ENCODE assay signal across 11 mouse cellular contexts in genomic region chr1:189798949-189799348, GRCm38 (mm10).
A peak's percentile ranks its signal among the peaks of the same experiment; 100 is the strongest.
DNase-seq lines count a peak whose midpoint lies in the region; ATAC-seq lines count a peak whose summit lies in the region.
"Had no signal": no experiment of that assay in that cellular context is flagged by ENCODE, and none has a peak within 500 bp of the region (broad histone marks: within the 10 kb centered on the region; RNA-seq: fewer than 3 reads in every experiment).

No protein-coding gene starts in this region.

- no peak overlapping the region for H3K9ac ChIP-seq in heart, embryonic 15.5 days
- H3K9ac ChIP-seq: neural tube, embryonic 15.5 days had no signal

- H3K9me3 ChIP-seq in heart, embryonic 15.5 days (replicated peaks), result no peaks in the 10 kb centered on the region
- peaks cover 3% of the 10 kb centered on the region for H3K9me3 ChIP-seq in megakaryocyte, embryonic 14.5 days
- H3K9me3 ChIP-seq: neural tube, embryonic 15.5 days had no signal

- H3K27ac ChIP-seq in heart, embryonic 15.5 days, result peak overlapping the region; percentile 25; the same call in 1 of the 2 replicates
- H3K27ac ChIP-seq: neural tube, embryonic 15.5 days had no signal

- peaks cover 33% of the 10 kb centered on the region for H3K4me1 ChIP-seq in heart, embryonic 15.5 days (replicated peaks)
- peaks cover 8% of the 10 kb centered on the region; the same call in 1 of the 2 replicates for H3K4me1 ChIP-seq in megakaryocyte, embryonic 14.5 days

- ATAC-seq in heart, embryonic 15.5 days (replicated peaks; ENCODE audit: insufficient number of reproducible peaks, insufficient read depth, low FRiP score, low read depth), result no peak; the same call in 1 of the 2 replicates
- peak; percentile 82 to 84 for ATAC-seq in hematopoietic stem cell, adult 5-6 weeks (replicated peaks in 1 of 2; ENCODE audit: insufficient read depth in 1 of 2, low FRiP score in 2 of 2, low TSS enrichment in 1 of 2, low read depth in 1 of 2, poor library complexity in 2 of 2, severe bottlenecking in 2 of 2)

- intact Hi-C loops in heart, postnatal 36 days (cut with DNase I), result no loop called here
- intact Hi-C loops in left cerebral cortex, postnatal 25 days (cut with DNase I), result no loop called here

- no peak overlapping the region for H3K4me2 ChIP-seq in heart, embryonic 15.5 days
- H3K4me2 ChIP-seq: neural tube, embryonic 15.5 days had no signal

- DNase-seq in heart, postnatal 36 days, result no peak
- peak; percentile 65 for DNase-seq in thymus, postnatal 14 days
- DNase-seq in gastrocnemius, adult 8-10 months (ENCODE audit: low spot score in 2 of 2), result no peak
- DNase-seq in left cerebral cortex, postnatal 25 days (ENCODE audit: low spot score in 2 of 2), result no peak
- DNase-seq in right cerebral cortex, adult 18-20 months, result no peak
- DNase-seq: cerebellum, adult 18-20 months had no signal

- H3K36me3 ChIP-seq in heart, embryonic 15.5 days, result 0 out of 2 replicates have a peak, but pooled peaks cover 3% of the 10 kb centered on the region
- H3K36me3 ChIP-seq in megakaryocyte, embryonic 14.5 days (replicated peaks; ENCODE audit: low read length), result no peaks in the 10 kb centered on the region
- H3K36me3 ChIP-seq: neural tube, embryonic 15.5 days had no signal

- 67% methylated on average over 15 of the region's 15 CpGs for WGBS in heart, embryonic 15.5 days

- no peak overlapping the region for H3K4me3 ChIP-seq in heart, embryonic 15.5 days
- H3K4me3 ChIP-seq in megakaryocyte, embryonic 14.5 days (replicated peaks), result peak overlapping the region; percentile 56
- H3K4me3 ChIP-seq: erythroblast, embryonic 14.5 days; neural tube, embryonic 15.5 days had no signal

- no peaks in the 10 kb centered on the region for H3K27me3 ChIP-seq in heart, embryonic 15.5 days
- peaks cover 6% of the 10 kb centered on the region for H3K27me3 ChIP-seq in megakaryocyte, embryonic 14.5 days (replicated peaks)
- H3K27me3 ChIP-seq: neural tube, embryonic 15.5 days had no signal
